Mouse (Mus musculus) heart, embryonic 12.5 days (tissue): ENCODE results near the gene Tmem211. TPM values are rescaled to one million over a fixed set of nuclear protein-coding genes. Genes with fewer than 3 reads are reported as not detected.
A peak's percentile ranks its signal among the peaks of the same experiment; 100 is the strongest.

Experiments used
- ATAC-seq: fragments of 200-750 bp; cut with Nextera tagmentation; 2 replicates; pipeline ENCODE4 v1.8.0; 2017; ENCODE audit warnings: moderate TSS enrichment, moderate library complexity; ENCODE audit not compliant: insufficient number of reproducible peaks, low FRiP score
- H3K27ac ChIP-seq: fragments of 300-500 bp; sonication (generic); 2 replicates; pipeline ENCODE4 v1.5.1; 2016; ENCODE audit warnings: mild to moderate bottlenecking, moderate library complexity; ENCODE audit not compliant: poor library complexity, severe bottlenecking
- H3K27me3 ChIP-seq: fragments of 300-500 bp; sonication (generic); replicated peaks from 2 replicates; pipeline ENCODE4 v1.6.1; 2016; ENCODE audit warnings: mild to moderate bottlenecking, moderate library complexity
- H3K36me3 ChIP-seq: fragments of 300-500 bp; sonication (generic); 2 replicates; pipeline ENCODE4 v1.6.1; 2016; ENCODE audit warnings: mild to moderate bottlenecking, moderate library complexity
- H3K4me1 ChIP-seq: fragments of 300-500 bp; sonication (generic); replicated peaks from 2 replicates; pipeline ENCODE4 v1.6.1; 2016; ENCODE audit warnings: mild to moderate bottlenecking
- H3K4me2 ChIP-seq: fragments of 300-500 bp; sonication (generic); 2 replicates; pipeline ENCODE4 v1.6.1; 2016; ENCODE audit warnings: mild to moderate bottlenecking, moderate library complexity
- H3K4me3 ChIP-seq: fragments of 300-500 bp; sonication (generic); 2 replicates; pipeline ENCODE4 v1.5.1; 2016; ENCODE audit warnings: mild to moderate bottlenecking
- H3K9ac ChIP-seq: fragments of 300-500 bp; sonication (generic); 2 replicates; pipeline ENCODE4 v1.6.1; 2016; ENCODE audit warnings: mild to moderate bottlenecking, moderate library complexity
- H3K9me3 ChIP-seq: fragments of 300-500 bp; sonication (generic); replicated peaks from 2 replicates; pipeline ENCODE4 v1.6.1; 2016; ENCODE audit warnings: mild to moderate bottlenecking, moderate library complexity
- WGBS: fragments of 180-500 bp; shearing (Covaris S2); methylation state at CpG from one replicate; pipeline ENCODE4 v1.1.7; 2016; 5-methylcytosine and 5-hydroxymethylcytosine counted together
- polyA plus RNA-seq: library from polyadenylated mRNA; unstranded; fragments of >200 nt; fragmentation: Nextera tagmentation; extraction: Ambion mirVana; gene quantifications from 2 replicates; pipeline ENCODE4 v1.2.1, GENCODE M21; 2016

Gene Tmem211
- polyA plus RNA-seq, 1 experiment from 2014 or later: not detected

DNA sequence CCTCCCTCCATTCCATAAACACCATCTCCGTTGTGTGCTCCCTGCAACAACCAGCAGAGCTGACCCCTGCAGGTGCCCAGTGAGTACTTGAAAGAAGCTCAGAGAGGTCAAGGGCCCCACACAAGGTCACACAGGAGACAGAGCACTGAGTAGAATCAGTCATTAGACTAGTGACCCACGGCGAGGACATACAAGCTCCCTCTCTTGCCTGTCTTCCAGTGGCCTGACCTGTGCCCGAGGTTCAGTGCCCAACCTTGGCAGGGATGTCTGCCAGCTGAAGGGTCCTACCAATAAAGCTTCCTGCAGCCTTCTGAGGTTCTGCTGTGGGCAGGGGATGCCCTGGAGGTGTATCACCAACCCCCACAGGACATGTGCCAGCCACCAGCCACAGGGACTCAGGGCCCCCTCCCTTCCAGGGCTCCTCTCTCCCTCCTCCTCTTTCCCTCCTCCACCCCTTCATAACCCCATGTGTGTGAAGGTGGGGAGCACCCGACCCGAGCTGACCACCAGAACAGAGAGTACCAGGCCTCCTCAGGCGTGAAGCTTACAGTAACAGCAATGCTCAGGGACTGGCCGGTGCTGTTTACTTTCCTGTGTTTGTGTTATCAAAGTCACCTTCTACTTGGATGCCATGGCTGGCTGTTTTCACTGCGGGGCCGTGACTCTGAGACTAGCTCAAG, 14.4 kb upstream of the Tmem211 start:
- Histone ChIP-seq H3K4me2 (no peak overlapping the region), H3K9ac (no peak overlapping the region), H3K27me3 (0 out of 2 replicates have a peak, but pooled peaks cover 5% of the 10 kb centered on the region), H3K4me3 (no peak overlapping the region), H3K27ac (no peak overlapping the region), H3K9me3 (no peaks in the 10 kb centered on the region), H3K4me1 (peaks cover 39% of the 10 kb centered on the region), H3K36me3 (no peaks in the 10 kb centered on the region)
- ATAC-seq: no peak
- WGBS: 64% methylated on average over 10 of the region's 10 CpGs

DNA sequence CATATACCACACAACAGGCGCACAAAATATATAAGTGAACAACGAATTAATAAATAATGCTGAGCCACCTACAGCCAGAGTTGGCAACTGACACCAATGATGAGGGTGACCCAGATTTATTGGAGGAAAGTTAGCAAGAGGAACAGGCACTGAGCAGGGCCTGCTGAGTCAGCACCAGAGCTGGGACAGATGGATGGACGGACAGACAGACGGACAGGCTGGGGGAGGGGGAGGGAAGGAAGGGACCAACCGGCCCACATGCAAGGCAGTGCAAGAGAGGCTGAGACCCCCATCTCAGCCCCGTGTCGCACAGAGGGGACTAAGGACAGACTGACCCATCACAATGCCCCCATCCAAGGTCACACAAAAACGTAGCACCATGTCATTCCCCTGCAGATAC, 12.7 kb upstream of the Tmem211 start:
- WGBS: 84% methylated on average over 8 of the region's 8 CpGs
- H3K4me1 ChIP-seq: peaks cover 26% of the 10 kb centered on the region
- no peak overlapping the region for H3K4me2 ChIP-seq
- no peak overlapping the region for H3K4me3 ChIP-seq
- H3K36me3 ChIP-seq: no peaks in the 10 kb centered on the region
- H3K9ac ChIP-seq: no peak overlapping the region
- no peaks in the 10 kb centered on the region for H3K9me3 ChIP-seq
- H3K27ac ChIP-seq: 0 out of 2 replicates have a peak overlapping the region, but pooled peaks have one; percentile 4
- no peak for ATAC-seq
- H3K27me3 ChIP-seq: 0 out of 2 replicates have a peak, but pooled peaks cover 5% of the 10 kb centered on the region

DNA sequence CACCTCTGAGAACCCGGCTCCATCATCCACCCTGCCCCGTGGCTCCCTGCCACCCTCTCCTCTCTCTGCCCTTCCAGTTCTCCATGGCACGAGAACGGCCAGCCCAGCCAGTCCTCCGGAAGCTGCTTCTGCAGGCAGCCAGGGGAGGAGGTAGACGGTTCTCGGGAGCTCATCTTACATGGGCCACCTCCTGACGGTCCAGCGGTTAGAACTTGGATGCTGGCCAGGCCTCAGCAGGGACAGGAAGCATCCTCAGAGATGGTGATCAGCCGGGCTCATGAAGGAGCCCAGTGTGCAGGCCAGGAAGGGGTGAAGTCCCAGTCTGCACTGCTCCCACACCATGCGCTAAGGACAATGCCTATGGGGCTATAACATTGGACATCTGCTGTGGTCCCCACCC, 12.3 kb upstream of the Tmem211 start:
- no peak for ATAC-seq
- H3K36me3 ChIP-seq: no peaks in the 10 kb centered on the region
- H3K4me2 ChIP-seq: no peak overlapping the region
- peaks cover 9% of the 10 kb centered on the region; the same call in 1 of the 2 replicates for H3K27me3 ChIP-seq
- no peak overlapping the region for H3K4me3 ChIP-seq
- no peak overlapping the region for H3K9ac ChIP-seq
- no peaks in the 10 kb centered on the region for H3K9me3 ChIP-seq
- peaks cover 25% of the 10 kb centered on the region for H3K4me1 ChIP-seq
- WGBS: 59% methylated on average over 11 of the region's 11 CpGs
- 0 out of 2 replicates have a peak overlapping the region, but pooled peaks have one; percentile 4 for H3K27ac ChIP-seq

DNA sequence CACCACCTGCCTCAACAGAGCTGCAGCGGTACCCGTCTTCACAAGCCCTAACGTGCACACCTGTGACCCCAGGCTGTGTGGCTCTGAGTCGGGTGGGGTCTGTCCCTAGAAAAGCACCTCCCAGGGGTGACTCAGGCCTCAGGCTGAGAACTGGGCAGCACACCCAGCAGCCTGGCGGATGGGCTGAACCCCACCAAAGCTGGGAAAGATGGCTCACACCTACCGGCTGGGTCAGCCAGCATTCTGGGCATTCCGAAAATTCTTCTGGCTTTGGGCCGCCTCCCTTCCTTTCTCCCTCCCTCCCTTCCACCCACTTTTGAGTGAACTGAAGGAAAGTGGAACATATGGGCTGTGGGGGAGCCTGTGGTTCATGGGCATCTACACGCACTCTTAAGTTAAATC, 11.1 kb upstream of the Tmem211 start:
- H3K27ac ChIP-seq: no peak overlapping the region
- peaks cover 17% of the 10 kb centered on the region; the same call in 1 of the 2 replicates for H3K27me3 ChIP-seq
- 63% methylated on average over 9 of the region's 9 CpGs for WGBS
- H3K4me1 ChIP-seq: peaks cover 19% of the 10 kb centered on the region
- H3K9ac ChIP-seq: no peak overlapping the region
- no peak overlapping the region for H3K4me3 ChIP-seq
- no peak for ATAC-seq
- no peak overlapping the region for H3K4me2 ChIP-seq
- H3K36me3 ChIP-seq: no peaks in the 10 kb centered on the region
- no peaks in the 10 kb centered on the region for H3K9me3 ChIP-seq

DNA sequence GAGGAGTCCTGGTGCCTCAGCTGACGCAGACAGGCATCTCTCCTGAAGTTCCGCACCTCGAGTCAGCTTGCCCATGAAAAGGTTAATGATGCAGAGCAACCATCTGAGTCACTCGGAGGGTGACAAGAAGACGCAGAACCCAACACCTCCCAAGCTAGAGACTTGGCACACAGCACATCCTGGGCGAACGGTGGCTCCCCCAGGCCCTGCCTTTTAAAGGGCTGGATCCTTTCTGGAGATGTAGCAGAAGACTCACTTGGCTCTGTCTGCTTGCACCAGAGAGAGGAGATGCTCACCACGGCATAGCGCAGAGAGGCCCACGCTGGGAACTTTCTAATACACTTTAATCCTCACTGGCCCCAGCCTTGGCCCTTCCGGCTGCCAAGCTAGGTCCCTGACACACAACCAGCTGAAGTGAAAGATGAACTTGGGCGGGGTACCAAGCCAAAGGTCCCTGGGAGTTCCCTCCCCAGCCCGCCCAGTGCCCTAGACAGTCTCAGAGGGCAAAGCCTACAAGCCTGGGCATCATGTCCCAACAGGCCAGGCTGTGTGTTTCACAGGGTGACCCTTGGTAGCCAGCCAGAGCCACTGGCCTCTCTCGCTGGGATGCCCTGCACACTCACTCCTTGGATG, 10.3 kb upstream of the Tmem211 start:
- H3K4me2 ChIP-seq: no peak overlapping the region
- H3K36me3 ChIP-seq: no peaks in the 10 kb centered on the region
- H3K4me1 ChIP-seq: peaks cover 13% of the 10 kb centered on the region; the same call in 1 of the 2 replicates
- no peak overlapping the region for H3K4me3 ChIP-seq
- H3K9ac ChIP-seq: no peak overlapping the region
- peaks cover 17% of the 10 kb centered on the region; the same call in 1 of the 2 replicates for H3K27me3 ChIP-seq
- WGBS: 69% methylated on average over 14 of the region's 14 CpGs
- H3K27ac ChIP-seq: no peak overlapping the region
- no peak for ATAC-seq
- H3K9me3 ChIP-seq: no peaks in the 10 kb centered on the region

DNA sequence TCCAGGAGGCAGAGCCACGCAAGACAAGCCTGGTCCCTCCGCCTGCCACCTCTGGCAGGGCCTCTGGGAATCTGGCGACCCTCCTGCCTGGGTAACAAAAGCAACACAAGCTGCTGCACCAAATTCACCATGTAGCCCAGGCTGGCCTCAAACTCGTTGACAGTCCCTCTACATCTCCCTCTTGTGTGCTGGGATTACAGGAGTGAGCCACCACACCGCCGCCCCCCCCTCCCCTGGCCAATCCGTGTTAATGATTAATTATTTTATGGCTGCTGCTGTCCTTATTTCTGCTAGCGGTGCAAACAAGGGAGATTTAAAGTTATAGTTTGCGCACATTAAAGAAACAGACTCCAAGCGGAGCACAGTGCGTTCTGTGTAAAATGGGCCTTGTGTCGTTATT, 9.6 kb upstream of the Tmem211 start:
- no peak overlapping the region for H3K9ac ChIP-seq
- 88% methylated on average over 12 of the region's 12 CpGs for WGBS
- no peak for ATAC-seq
- H3K36me3 ChIP-seq: no peaks in the 10 kb centered on the region
- H3K27ac ChIP-seq: no peak overlapping the region
- H3K4me3 ChIP-seq: no peak overlapping the region
- H3K9me3 ChIP-seq: no peaks in the 10 kb centered on the region
- H3K27me3 ChIP-seq: peaks cover 17% of the 10 kb centered on the region; the same call in 1 of the 2 replicates
- H3K4me2 ChIP-seq: no peak overlapping the region
- peaks cover 13% of the 10 kb centered on the region; the same call in 1 of the 2 replicates for H3K4me1 ChIP-seq

DNA sequence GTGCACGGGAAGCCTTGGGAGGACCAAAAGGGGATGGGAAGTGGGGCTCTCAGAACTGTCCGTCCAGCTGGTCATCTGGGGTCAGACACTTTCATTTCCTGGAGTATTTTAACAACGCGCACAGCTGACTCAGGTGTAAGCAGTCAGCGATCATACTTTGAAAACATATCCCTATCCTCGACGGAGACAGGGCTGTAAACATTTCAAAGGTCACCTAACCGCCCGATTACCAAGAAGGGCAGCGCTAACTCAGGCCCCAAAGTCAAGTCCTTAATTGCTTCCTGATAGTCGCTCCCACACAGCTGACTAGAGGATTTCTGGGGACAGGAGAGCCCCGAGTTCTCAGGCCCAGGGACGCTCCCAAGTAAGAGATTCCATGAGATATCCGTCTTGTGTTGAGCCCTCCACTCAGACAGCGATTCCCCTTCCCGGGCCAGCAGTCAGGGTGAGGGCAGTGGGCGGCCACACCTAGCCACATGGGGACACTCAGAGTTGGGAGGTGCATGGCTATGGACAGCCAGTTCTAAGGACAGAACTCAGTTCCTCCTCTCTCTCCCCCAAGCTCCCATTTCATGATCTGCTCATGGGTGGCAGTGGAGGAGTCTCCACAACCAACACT, 8.0 kb upstream of the Tmem211 start:
- H3K9me3 ChIP-seq: no peaks in the 10 kb centered on the region
- H3K4me2 ChIP-seq: no peak overlapping the region
- no peak overlapping the region for H3K9ac ChIP-seq
- H3K4me3 ChIP-seq: no peak overlapping the region
- peaks cover 17% of the 10 kb centered on the region; the same call in 1 of the 2 replicates for H3K27me3 ChIP-seq
- H3K27ac ChIP-seq: no peak overlapping the region
- 73% methylated on average over 17 of the region's 17 CpGs for WGBS
- H3K4me1 ChIP-seq: peaks cover 10% of the 10 kb centered on the region; the same call in 1 of the 2 replicates
- no peak for ATAC-seq
- no peaks in the 10 kb centered on the region for H3K36me3 ChIP-seq

DNA sequence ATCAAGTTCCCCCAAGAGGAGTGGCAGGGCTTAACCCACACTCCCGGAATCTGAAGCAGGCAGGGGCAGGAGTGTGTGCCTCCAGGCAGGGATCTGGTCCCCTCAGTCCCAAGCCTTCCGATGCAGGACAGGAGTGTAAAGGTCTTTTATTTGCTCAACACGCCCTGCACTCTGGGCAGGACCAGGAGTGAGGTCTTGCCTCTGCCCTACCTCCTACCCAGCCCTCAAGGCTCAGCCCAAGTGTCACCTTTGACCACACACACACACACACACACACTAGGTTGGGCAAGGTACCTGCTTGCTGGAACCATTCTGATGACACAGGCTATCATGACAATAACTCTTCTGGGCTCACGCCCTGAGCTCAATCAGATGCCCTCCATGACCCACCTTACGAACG, 7.3 kb upstream of the Tmem211 start:
- Histone ChIP-seq H3K9ac (no peak overlapping the region), H3K27me3 (peaks cover 23% of the 10 kb centered on the region), H3K4me1 (peaks cover 10% of the 10 kb centered on the region; the same call in 1 of the 2 replicates), H3K27ac (no peak overlapping the region), H3K4me3 (no peak overlapping the region), H3K36me3 (no peaks in the 10 kb centered on the region), H3K9me3 (no peaks in the 10 kb centered on the region), H3K4me2 (peak overlapping the region; percentile 100; the same call in 1 of the 2 replicates)
- ATAC-seq: no peak
- 85% methylated on average over 6 of the region's 6 CpGs for WGBS

DNA sequence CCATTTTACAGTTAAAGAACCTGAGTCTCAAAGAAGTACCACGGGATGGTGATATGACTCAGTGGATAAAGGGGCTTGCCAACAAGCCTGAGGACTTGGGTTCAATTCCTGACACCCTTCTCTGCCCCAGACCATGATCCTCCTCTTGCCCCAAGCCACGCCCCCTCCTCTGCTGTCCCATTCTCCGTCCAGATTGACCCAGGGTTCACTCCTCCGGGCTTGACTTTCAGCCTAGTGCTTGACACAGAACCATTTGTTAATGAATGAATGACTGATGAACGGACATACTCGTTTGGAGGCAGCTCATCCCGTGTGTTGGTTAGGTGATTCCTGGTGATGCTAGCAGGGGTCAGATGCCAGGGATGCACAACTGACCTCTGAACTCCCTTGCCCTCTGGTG, 6.8 kb upstream of the Tmem211 start:
- Histone ChIP-seq H3K27ac (no peak overlapping the region), H3K9ac (no peak overlapping the region), H3K9me3 (no peaks in the 10 kb centered on the region), H3K4me3 (peak overlapping the region; percentile 74), H3K27me3 (peaks cover 26% of the 10 kb centered on the region), H3K4me1 (peaks cover 10% of the 10 kb centered on the region; the same call in 1 of the 2 replicates), H3K4me2 (peak overlapping the region; percentile 100), H3K36me3 (no peaks in the 10 kb centered on the region)
- no peak for ATAC-seq
- 67% methylated on average over 7 of the region's 7 CpGs for WGBS

DNA sequence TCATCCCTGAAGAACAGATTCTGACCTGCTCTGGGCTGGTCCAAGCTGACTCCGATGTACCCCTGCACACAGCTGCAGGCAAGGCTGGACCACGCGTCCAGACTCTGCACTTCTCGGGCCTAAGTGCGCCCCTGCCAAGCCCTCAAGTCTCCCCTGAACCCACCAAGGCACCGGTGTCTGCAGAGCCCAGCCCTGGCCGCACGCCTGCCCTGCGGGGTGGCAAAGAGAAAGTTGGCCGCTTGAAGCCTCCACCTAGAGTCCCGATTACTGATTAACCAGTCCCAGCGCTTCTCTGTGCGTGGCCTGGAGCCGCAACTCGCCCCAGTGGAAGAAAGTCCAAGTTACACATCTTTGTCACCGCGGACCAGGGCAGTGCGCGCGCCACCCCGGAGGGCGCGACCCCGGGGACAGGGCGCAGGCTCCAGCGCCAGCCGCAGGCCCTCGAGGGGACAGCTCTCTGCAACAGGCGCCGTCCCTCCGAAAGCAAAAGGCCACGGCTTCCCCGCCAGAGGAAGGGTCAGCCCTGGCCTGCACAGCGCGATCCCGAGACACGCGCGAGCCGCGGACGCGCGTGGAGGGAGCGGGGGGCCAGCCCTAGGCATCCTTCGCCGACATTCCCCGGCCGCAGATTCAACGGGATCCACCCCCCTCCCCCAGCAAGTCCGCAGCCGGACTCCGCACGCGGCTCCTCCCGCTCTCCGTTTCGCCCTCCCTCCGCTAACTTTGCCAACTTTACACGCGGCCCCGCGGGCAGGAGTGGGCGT, 6.1 kb upstream of the Tmem211 start:
- no peaks in the 10 kb centered on the region for H3K36me3 ChIP-seq
- H3K9ac ChIP-seq: peak overlapping the region; percentile 83
- H3K4me3 ChIP-seq: peak overlapping the region; percentile 74
- H3K4me1 ChIP-seq: peaks cover 10% of the 10 kb centered on the region
- peak; percentile 15 for ATAC-seq
- no peak overlapping the region for H3K27ac ChIP-seq
- 2% methylated on average over 64 of the region's 64 CpGs for WGBS
- H3K4me2 ChIP-seq: peak overlapping the region; percentile 100
- H3K9me3 ChIP-seq: no peaks in the 10 kb centered on the region
- H3K27me3 ChIP-seq: peaks cover 30% of the 10 kb centered on the region
